Mouse (Mus musculus): ENCODE measurements at regions not wholly inside any gene's neighbourhood (a gene's known extent, or its start where the extent isn't known, plus 50 kb on each side); places are given as distances from the start of the nearest gene placed in this dataset.

GRCm38 (mm10) chr5:35221451-35222305 lies 56.4 kb upstream of the Adra2c start:
- DNase-seq (ENCODE audit: low read depth, low spot score): no peak

- no peak for DNase-seq (ENCODE audit: low read depth, low spot score)
Measured at GRCm38 (mm10) chr5:35216271-35216670, 61.8 kb upstream of the Adra2c start.

GRCm38 (mm10) chr5:35215480-35216195 lies 62.5 kb upstream of the Adra2c start:
- peak; percentile 24 for DNase-seq (ENCODE audit: low read depth, low spot score)

- DNase-seq (ENCODE audit: low read depth, low spot score): peak; percentile 41
Measured at GRCm38 (mm10) chr5:35215007-35215406, 63.1 kb upstream of the Adra2c start.

GRCm38 (mm10) chr5:35209348-35209747 lies 68.8 kb upstream of the Adra2c start:
- no peak for DNase-seq (ENCODE audit: low read depth, low spot score)

- no peak for DNase-seq (ENCODE audit: low read depth, low spot score)
Measured at GRCm38 (mm10) chr5:35204049-35204448, 74.1 kb upstream of the Adra2c start.

- DNase-seq (ENCODE audit: low read depth, low spot score): no peak
Measured at GRCm38 (mm10) chr5:35198468-35198867, 79.7 kb upstream of the Adra2c start.

- DNase-seq (ENCODE audit: low read depth, low spot score): no peak
Measured at GRCm38 (mm10) chr5:35189113-35189797, 83.7 kb upstream of the Lrpap1 start.

- no peak for DNase-seq (ENCODE audit: low read depth, low spot score)
Measured at GRCm38 (mm10) chr5:35185826-35186225, 80.3 kb upstream of the Lrpap1 start.

- no peak for DNase-seq (ENCODE audit: low read depth, low spot score)
Measured at GRCm38 (mm10) chr5:35185289-35185688, 79.7 kb upstream of the Lrpap1 start.

GRCm38 (mm10) chr5:35183418-35183817 lies 77.9 kb upstream of the Lrpap1 start:
- no peak for DNase-seq (ENCODE audit: low read depth, low spot score)

- DNase-seq (ENCODE audit: low read depth, low spot score): no peak
Measured at GRCm38 (mm10) chr5:35177332-35177731, 71.8 kb upstream of the Lrpap1 start.

GRCm38 (mm10) chr5:35176112-35176848 lies 70.7 kb upstream of the Lrpap1 start:
- DNase-seq (ENCODE audit: low read depth, low spot score): no peak

GRCm38 (mm10) chr5:35174318-35174717 lies 68.8 kb upstream of the Lrpap1 start:
- DNase-seq (ENCODE audit: low read depth, low spot score): no peak

- DNase-seq (ENCODE audit: low read depth, low spot score): no peak
Measured at GRCm38 (mm10) chr5:35171336-35171735, 65.8 kb upstream of the Lrpap1 start.

GRCm38 (mm10) chr5:35170369-35171130 lies 65.0 kb upstream of the Lrpap1 start:
- no peak for DNase-seq (ENCODE audit: low read depth, low spot score)

- DNase-seq (ENCODE audit: low read depth, low spot score): no peak
Measured at GRCm38 (mm10) chr5:35169614-35170293, 64.2 kb upstream of the Lrpap1 start.

- no peak for DNase-seq (ENCODE audit: low read depth, low spot score)
Measured at GRCm38 (mm10) chr5:35168853-35169252, 63.3 kb upstream of the Lrpap1 start.

GRCm38 (mm10) chr5:35168369-35168768 lies 62.8 kb upstream of the Lrpap1 start:
- DNase-seq (ENCODE audit: low read depth, low spot score): no peak

- DNase-seq (ENCODE audit: low read depth, low spot score): no peak
Measured at GRCm38 (mm10) chr5:35165993-35166392, 60.4 kb upstream of the Lrpap1 start.

Measured in telencephalon, adult 2 months (tissue).